Mouse (Mus musculus) embryo, embryonic 10.5 days (tissue): Measurements from ENCODE around the gene Stat3.
A peak's percentile ranks its signal among the peaks of the same experiment; 100 is the strongest.

Source experiments
- DNase-seq: peaks from one replicate; pipeline ENCODE4 v3.0.0-alpha.2; 2015; ENCODE audit warnings: low spot score

The Stat3 gene

GRCm38 (mm10) chr11:100963647-100964046 is 24.3 kb upstream of the Stat3 start:
- no peak for DNase-seq

- no peak for DNase-seq
Observed at GRCm38 (mm10) chr11:100962371-100962911, 23.1 kb upstream of the Stat3 start.

GRCm38 (mm10) chr11:100960540-100960939 is 21.2 kb upstream of the Stat3 start:
- peak; percentile 72 for DNase-seq

GRCm38 (mm10) chr11:100959826-100960225 is 20.5 kb upstream of the Stat3 start:
- DNase-seq: no peak

- peak; percentile 87 for DNase-seq
Observed at GRCm38 (mm10) chr11:100959464-100959810, 20.1 kb upstream of the Stat3 start.

- DNase-seq: no peak
Observed at GRCm38 (mm10) chr11:100958613-100959463, 19.5 kb upstream of the Stat3 start.

GRCm38 (mm10) chr11:100957915-100958469 is 18.7 kb upstream of the Stat3 start:
- DNase-seq: no peak

- DNase-seq: peak; percentile 92
Observed at GRCm38 (mm10) chr11:100957244-100957643, 17.9 kb upstream of the Stat3 start.

- no peak for DNase-seq
Observed at GRCm38 (mm10) chr11:100949540-100949939, 10.2 kb upstream of the Stat3 start.

- DNase-seq: no peak
Observed at GRCm38 (mm10) chr11:100948317-100948716, 9.0 kb upstream of the Stat3 start.

GRCm38 (mm10) chr11:100947548-100947947 is 8.2 kb upstream of the Stat3 start:
- no peak for DNase-seq

GRCm38 (mm10) chr11:100946862-100947261 is 7.5 kb upstream of the Stat3 start:
- DNase-seq: no peak

GRCm38 (mm10) chr11:100942388-100942787 is 3.0 kb upstream of the Stat3 start:
- no peak for DNase-seq

- DNase-seq: peak; percentile 29
Observed at GRCm38 (mm10) chr11:100938711-100939511, 429 bp downstream of the Stat3 start.

- peak; percentile 22 for DNase-seq
Observed at GRCm38 (mm10) chr11:100938112-100938511, 1.2 kb downstream of the Stat3 start.

- DNase-seq: no peak
Observed at GRCm38 (mm10) chr11:100937295-100937694, 2.0 kb downstream of the Stat3 start.

- no peak for DNase-seq
Observed at GRCm38 (mm10) chr11:100935373-100936355, 3.7 kb downstream of the Stat3 start.

GRCm38 (mm10) chr11:100931254-100931921 is 8.0 kb downstream of the Stat3 start:
- peak; percentile 9 for DNase-seq

- no peak for DNase-seq
Observed at GRCm38 (mm10) chr11:100930611-100931010, 8.7 kb downstream of the Stat3 start.

- DNase-seq: no peak
Observed at GRCm38 (mm10) chr11:100927386-100927785, 12.0 kb downstream of the Stat3 start.
